Mouse (Mus musculus) heart, embryonic 15.5 days (tissue): Measurements from ENCODE around the gene Tspan17. TPM values are rescaled to one million over a fixed set of nuclear protein-coding genes. Genes with fewer than 3 reads are reported as not detected.
"Not testable (repeated sequence)": the region's sequence is repeated elsewhere in the genome, so short reads cannot be mapped to it uniquely, and the experiment has no call there.

Experiments used
- ATAC-seq: fragments of 200-750 bp; cut with Nextera tagmentation; replicated peaks from 2 replicates; pipeline ENCODE4 v1.8.0; 2017; ENCODE audit warnings: low read depth, moderate TSS enrichment; ENCODE audit not compliant: insufficient number of reproducible peaks, insufficient read depth, low FRiP score
- H3K27ac ChIP-seq: fragments of 300-500 bp; sonication (generic); 2 replicates; pipeline ENCODE4 v1.5.1; 2015; ENCODE audit warnings: mild to moderate bottlenecking, inconsistent platforms
- H3K27me3 ChIP-seq: fragments of 300-500 bp; sonication (generic); 2 replicates; pipeline ENCODE4 v1.6.1; 2015; ENCODE audit warnings: inconsistent platforms
- H3K36me3 ChIP-seq: fragments of 300-500 bp; sonication (generic); 2 replicates; pipeline ENCODE4 v1.6.1; 2015; ENCODE audit warnings: mild to moderate bottlenecking, inconsistent platforms
- H3K4me1 ChIP-seq: fragments of 300-500 bp; sonication (generic); replicated peaks from 2 replicates; pipeline ENCODE4 v1.6.1; 2015; ENCODE audit warnings: inconsistent platforms
- H3K4me2 ChIP-seq: fragments of 300-500 bp; sonication (generic); 2 replicates; pipeline ENCODE4 v1.6.1; 2015; ENCODE audit warnings: inconsistent platforms, mild to moderate bottlenecking, moderate library complexity
- H3K4me3 ChIP-seq: fragments of 300-500 bp; sonication (generic); 2 replicates; pipeline ENCODE4 v1.5.1; 2015; ENCODE audit warnings: mild to moderate bottlenecking, inconsistent platforms
- H3K9ac ChIP-seq: fragments of 300-500 bp; sonication (generic); 2 replicates; pipeline ENCODE4 v1.6.1; 2015; ENCODE audit warnings: mild to moderate bottlenecking, inconsistent platforms
- H3K9me3 ChIP-seq: fragments of 300-500 bp; sonication (generic); replicated peaks from 2 replicates; pipeline ENCODE4 v1.6.1; 2016; ENCODE audit warnings: inconsistent platforms
- whole genome bisulfite sequencing: fragments of 180-500 bp; shearing (Covaris S2); methylation state at CpG from one replicate; pipeline ENCODE4 v1.1.7; 2015; ENCODE audit warnings: mixed read lengths; 5-methylcytosine and 5-hydroxymethylcytosine counted together
- polyA plus RNA-seq: library from polyadenylated mRNA; unstranded; fragments of >200 nt; fragmentation: Nextera tagmentation; extraction: Ambion mirVana; gene quantifications from 2 replicates; pipeline ENCODE4 v1.2.1, GENCODE M21; 2015

Tspan17 gene
- polyA plus RNA-seq, 1 experiment from 2014 or later: 4.4 TPM

- H3K27ac ChIP-seq: no peak overlapping the region
- peak overlapping the region; percentile 57 for H3K4me2 ChIP-seq
- WGBS: 4% methylated on average over 44 of the region's 44 CpGs
- peaks cover 72% of the 10 kb centered on the region for H3K27me3 ChIP-seq
- no peaks in the 10 kb centered on the region for H3K9me3 ChIP-seq
- H3K36me3 ChIP-seq: no peaks in the 10 kb centered on the region
- peak overlapping the region; percentile 31 for H3K4me3 ChIP-seq
- H3K9ac ChIP-seq: no peak overlapping the region
- peaks cover 10% of the 10 kb centered on the region for H3K4me1 ChIP-seq
- ATAC-seq: no peak
Measured at GRCm38 (mm10) chr13:54765281-54766191, 23.6 kb upstream of the Tspan17 start.

DNA sequence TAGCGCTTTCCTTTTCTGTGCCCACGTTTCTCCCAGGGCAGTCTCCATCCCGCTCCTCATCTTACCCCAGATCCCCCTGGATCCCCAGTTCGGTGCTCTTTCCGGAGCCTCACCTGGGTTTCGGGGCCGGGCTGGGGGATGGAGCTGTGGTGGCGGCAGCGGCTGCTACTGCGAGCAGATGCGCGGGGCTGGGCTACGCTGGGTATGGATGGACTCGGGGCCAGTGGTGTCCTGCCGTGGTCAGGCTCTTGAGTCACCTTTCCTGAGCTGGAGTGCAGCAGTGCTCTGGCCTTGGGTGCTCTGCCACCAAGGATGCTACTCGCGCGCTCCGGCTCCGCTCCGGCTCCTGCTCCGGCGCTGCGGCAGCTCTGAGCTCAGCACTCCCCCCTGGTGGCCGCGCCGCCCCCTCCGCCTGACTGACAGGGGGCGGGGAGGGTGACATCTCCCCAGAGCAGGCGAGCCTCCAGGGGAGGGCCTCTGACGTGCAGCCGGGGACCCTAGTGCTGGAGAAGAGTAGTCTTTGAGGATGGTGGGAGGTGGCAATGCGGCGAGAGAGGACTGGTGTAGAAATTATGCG lies 22.9 kb upstream of the Tspan17 start, which contains the start of gene Sncb:
Sncb (minus strand) TSS at position 404 of the 577 bp plus-strand sequence.
- peaks cover 64% of the 10 kb centered on the region for H3K27me3 ChIP-seq
- WGBS: 2% methylated on average over 33 of the region's 35 CpGs

GRCm38 (mm10) chr13:54767012-54767411 lies 22.2 kb upstream of the Tspan17 start:
- Histone ChIP-seq H3K4me3 (no peak overlapping the region), H3K27ac (no peak overlapping the region), H3K36me3 (no peaks in the 10 kb centered on the region), H3K4me2 (no peak overlapping the region), H3K9ac (no peak overlapping the region), H3K27me3 (peaks cover 58% of the 10 kb centered on the region), H3K4me1 (peaks cover 10% of the 10 kb centered on the region), H3K9me3 (no peaks in the 10 kb centered on the region)
- WGBS: 78% methylated on average over 4 of the region's 4 CpGs
- ATAC-seq: no peak

More for the DNA sequence above, 22.9 kb upstream of the Tspan17 start, which contains the start of gene Sncb:
- Histone ChIP-seq H3K27ac (no peak within 1 kb of the TSS), H3K9me3 (no peaks in the 10 kb centered on the region), H3K9ac (no peak within 1 kb of the TSS), H3K4me2 (peak within 1 kb of the TSS; percentile 57), H3K4me3 (peak within 1 kb of the TSS; percentile 31), H3K36me3 (no peaks in the 10 kb centered on the region), H3K4me1 (peaks cover 10% of the 10 kb centered on the region)
- ATAC-seq: 0 out of 2 replicates have a peak, but pooled peaks have one; percentile 31

GRCm38 (mm10) chr13:54780592-54780991 lies 8.6 kb upstream of the Tspan17 start:
- no peak overlapping the region for H3K27ac ChIP-seq
- H3K36me3 ChIP-seq: no peaks in the 10 kb centered on the region
- H3K4me3 ChIP-seq: no peak overlapping the region
- ATAC-seq: no peak
- H3K9ac ChIP-seq: no peak overlapping the region
- H3K4me1 ChIP-seq: peaks cover 4% of the 10 kb centered on the region; the same call in 1 of the 2 replicates
- no peak overlapping the region for H3K4me2 ChIP-seq
- H3K27me3 ChIP-seq: peaks cover 9% of the 10 kb centered on the region; the same call in 1 of the 2 replicates
- 63% methylated on average over 3 of the region's 3 CpGs for WGBS
- no peaks in the 10 kb centered on the region for H3K9me3 ChIP-seq

DNA sequence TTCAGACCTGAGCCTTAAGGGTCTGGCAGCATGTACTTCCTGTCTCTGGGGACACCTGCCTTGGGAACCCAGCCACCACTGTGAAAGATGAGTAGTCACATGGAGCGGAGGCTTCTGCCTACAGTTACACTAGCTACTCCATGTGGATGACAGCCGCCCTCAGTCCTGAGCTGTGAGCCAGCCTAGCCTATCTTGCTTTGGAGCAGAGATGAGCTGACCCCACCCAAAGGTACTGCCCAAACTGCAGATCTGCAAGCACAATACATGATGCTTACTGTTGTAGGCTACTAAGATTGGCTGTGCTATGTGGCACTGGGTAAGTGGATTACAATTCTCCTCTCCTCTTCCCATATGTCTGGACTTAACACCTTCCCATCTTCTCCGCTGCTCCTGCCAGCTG lies 8.1 kb upstream of the Tspan17 start:
- Histone ChIP-seq H3K4me2 (no peak overlapping the region), H3K4me3 (no peak overlapping the region), H3K9ac (no peak overlapping the region), H3K9me3 (no peaks in the 10 kb centered on the region), H3K27ac (no peak overlapping the region), H3K4me1 (peaks cover 4% of the 10 kb centered on the region; the same call in 1 of the 2 replicates), H3K36me3 (no peaks in the 10 kb centered on the region), H3K27me3 (peaks cover 9% of the 10 kb centered on the region; the same call in 1 of the 2 replicates)
- ATAC-seq: no peak
- 78% methylated on average over 3 of the region's 3 CpGs for WGBS

- WGBS: 46% methylated on average over 2 of the region's 2 CpGs
- no peaks in the 10 kb centered on the region for H3K9me3 ChIP-seq
- no peak overlapping the region for H3K4me3 ChIP-seq
- no peak overlapping the region for H3K9ac ChIP-seq
- H3K27me3 ChIP-seq: peaks cover 9% of the 10 kb centered on the region; the same call in 1 of the 2 replicates
- no peak for ATAC-seq
- no peak overlapping the region for H3K27ac ChIP-seq
- no peak overlapping the region for H3K4me2 ChIP-seq
- peaks cover 4% of the 10 kb centered on the region; the same call in 1 of the 2 replicates for H3K4me1 ChIP-seq
- H3K36me3 ChIP-seq: no peaks in the 10 kb centered on the region
Measured at GRCm38 (mm10) chr13:54783235-54783634, 5.9 kb upstream of the Tspan17 start.

GRCm38 (mm10) chr13:54783698-54784097 lies 5.5 kb upstream of the Tspan17 start, which contains the start of gene Eif4e1b:
TSS of gene Eif4e1b (plus strand) at chr13:54783998.
- no peak within 1 kb of the TSS for H3K27ac ChIP-seq
- H3K4me2 ChIP-seq: no peak within 1 kb of the TSS
- 74% methylated on average over 4 of the region's 4 CpGs for WGBS
- H3K9ac ChIP-seq: no peak within 1 kb of the TSS
- no peak for ATAC-seq
- H3K9me3 ChIP-seq: no peaks in the 10 kb centered on the region
- peaks cover 4% of the 10 kb centered on the region; the same call in 1 of the 2 replicates for H3K4me1 ChIP-seq
- H3K36me3 ChIP-seq: no peaks in the 10 kb centered on the region
- H3K27me3 ChIP-seq: peaks cover 11% of the 10 kb centered on the region; the same call in 1 of the 2 replicates
- H3K4me3 ChIP-seq: no peak within 1 kb of the TSS

DNA sequence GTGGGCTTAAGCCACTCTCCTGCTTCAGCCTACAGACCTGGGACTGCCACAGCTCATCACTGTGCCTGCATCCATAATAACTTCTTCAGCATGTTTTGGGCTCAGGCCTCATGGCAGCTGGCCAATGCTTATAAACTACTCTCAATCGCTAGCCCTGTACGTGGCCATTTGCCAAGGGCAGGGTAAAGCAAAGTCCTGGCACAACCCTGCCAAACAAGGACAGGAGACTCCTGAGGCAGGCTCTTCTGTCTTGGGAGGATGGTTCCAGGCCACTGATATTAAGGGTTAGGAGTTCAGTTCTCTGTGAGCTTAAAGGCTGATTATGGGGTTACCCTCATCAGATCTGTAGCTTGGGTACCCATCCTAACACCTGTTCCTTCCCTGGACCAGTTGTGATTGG lies 1.6 kb upstream of the Tspan17 start:
- WGBS: 43% methylated on average over 2 of the region's 2 CpGs
- not testable (repeated sequence) for H3K27ac ChIP-seq, H3K4me2 ChIP-seq, H3K9ac ChIP-seq, ATAC-seq, H3K4me3 ChIP-seq, H3K9me3 ChIP-seq, H3K36me3 ChIP-seq
- H3K27me3 ChIP-seq: peaks cover 40% of the 10 kb centered on the region
- H3K4me1 ChIP-seq: peaks cover 16% of the 10 kb centered on the region

DNA sequence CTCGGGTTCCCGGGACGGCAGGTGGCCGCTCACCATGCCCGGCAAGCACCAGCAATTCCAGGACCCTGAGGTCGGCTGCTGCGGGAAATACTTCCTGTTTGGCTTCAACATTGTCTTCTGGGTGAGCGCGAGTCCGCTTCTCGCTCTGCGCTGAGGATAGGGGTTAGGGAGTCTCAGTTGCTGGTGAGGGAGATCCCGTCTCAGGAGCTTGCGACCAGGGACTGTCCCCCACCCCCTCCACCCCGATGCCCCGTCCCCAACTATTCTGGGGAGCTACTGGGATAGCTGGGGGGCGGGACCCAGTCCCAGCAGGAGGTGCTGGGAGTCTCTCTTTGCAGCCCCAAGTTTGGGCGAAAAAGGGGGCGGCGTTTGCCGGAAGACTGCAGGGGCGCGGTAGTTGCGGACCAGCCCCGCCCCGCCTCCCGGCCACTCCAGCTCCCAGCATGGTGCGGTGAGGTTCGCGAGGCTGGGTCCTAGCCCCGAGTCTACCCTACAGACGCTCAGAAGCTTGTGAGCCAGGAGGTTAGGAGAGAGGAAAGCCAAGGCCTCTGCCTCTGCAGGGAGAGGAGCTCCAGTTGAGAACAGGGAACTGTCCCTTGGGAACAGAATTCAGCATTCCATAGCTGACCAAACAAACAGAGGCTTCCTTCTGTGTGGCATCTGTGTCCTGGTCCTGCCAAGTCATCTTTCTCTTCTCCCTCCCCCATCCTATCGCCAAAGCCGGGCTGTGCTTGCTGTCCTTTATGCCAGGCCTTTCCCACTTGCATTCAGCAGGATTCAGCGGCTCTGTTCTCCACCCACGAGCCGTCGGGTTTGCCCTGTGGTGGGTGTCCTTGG lies 602 bp downstream of the Tspan17 start:
- H3K27me3 ChIP-seq: peaks cover 53% of the 10 kb centered on the region
- no peaks in the 10 kb centered on the region for H3K36me3 ChIP-seq
- peaks cover 16% of the 10 kb centered on the region for H3K4me1 ChIP-seq
- ATAC-seq: peak; percentile 7; the same call in 1 of the 2 replicates
- H3K4me3 ChIP-seq: peak overlapping the region; percentile 66
- peak overlapping the region; percentile 49 for H3K9ac ChIP-seq
- WGBS: 1% methylated on average over 38 of the region's 38 CpGs
- H3K9me3 ChIP-seq: no peaks in the 10 kb centered on the region
- no peak overlapping the region for H3K27ac ChIP-seq
- H3K4me2 ChIP-seq: peak overlapping the region; percentile 99

- 16% methylated on average over 21 of the region's 21 CpGs for WGBS
- H3K27me3 ChIP-seq: peaks cover 56% of the 10 kb centered on the region
- ATAC-seq: no peak
- no peaks in the 10 kb centered on the region for H3K36me3 ChIP-seq
- no peak overlapping the region for H3K4me2 ChIP-seq
- no peak overlapping the region for H3K27ac ChIP-seq
- no peak overlapping the region for H3K9ac ChIP-seq
- H3K9me3 ChIP-seq: no peaks in the 10 kb centered on the region
- H3K4me1 ChIP-seq: peaks cover 16% of the 10 kb centered on the region
- no peak overlapping the region for H3K4me3 ChIP-seq
Measured at GRCm38 (mm10) chr13:54792259-54793230, 3.4 kb downstream of the Tspan17 start.
